Mouse (Mus musculus): ENCODE measurements around the gene Wsb2.

GRCm38 (mm10) chr5:117370592-117370991 lies 13.5 kb downstream of the Wsb2 start:
- TF ChIP-seq CTCF (IDR thresholded peaks at IDR 0.05) (no peak), EP300 (IDR thresholded peaks at IDR 0.05) (no peak)
